Mouse (Mus musculus): Measurements from ENCODE around the gene Ucn2.

GRCm38 (mm10) chr9:108991428-108992084 is 5.7 kb downstream of the Ucn2 start, which contains the start of gene Pfkfb4:
- TF ChIP-seq CTCF (IDR thresholded peaks at IDR 0.05; ENCODE audit: low read depth, low read length) = no peak
- peak; percentile 88 for TF ChIP-seq POLR2A (IDR thresholded peaks at IDR 0.05; ENCODE audit: borderline replicate concordance, low read depth, low read length)
